Mouse (Mus musculus): Measurements from ENCODE around the gene Gpr87.

The Gpr87 gene

DNA sequence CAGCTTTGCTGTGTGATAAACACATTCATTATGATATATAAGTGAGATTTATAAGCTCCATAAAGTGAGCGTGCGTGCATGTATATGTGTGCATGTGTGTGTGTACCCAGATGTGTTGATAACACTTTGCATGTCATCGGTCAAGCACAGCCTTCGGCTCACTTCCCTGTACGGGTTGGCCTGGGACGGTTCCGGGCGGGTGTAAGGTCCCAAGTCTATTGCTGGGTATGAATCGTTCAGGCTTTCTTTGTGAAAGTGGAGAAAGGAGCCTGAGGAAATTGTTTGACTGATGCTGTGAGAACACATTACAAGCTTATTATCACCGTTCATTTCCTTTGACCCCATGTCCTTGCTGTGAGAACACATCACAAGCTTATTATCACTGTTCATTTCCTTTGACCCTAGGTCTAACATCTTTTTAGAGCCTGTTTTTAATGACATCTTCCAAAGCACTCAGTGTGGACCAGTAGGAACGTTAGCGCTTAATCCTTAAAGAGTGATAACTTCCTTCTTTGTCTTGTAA, 55.9 kb downstream of the Gpr87 start:
- no peak for DNase-seq (ENCODE audit: low read depth)

DNA sequence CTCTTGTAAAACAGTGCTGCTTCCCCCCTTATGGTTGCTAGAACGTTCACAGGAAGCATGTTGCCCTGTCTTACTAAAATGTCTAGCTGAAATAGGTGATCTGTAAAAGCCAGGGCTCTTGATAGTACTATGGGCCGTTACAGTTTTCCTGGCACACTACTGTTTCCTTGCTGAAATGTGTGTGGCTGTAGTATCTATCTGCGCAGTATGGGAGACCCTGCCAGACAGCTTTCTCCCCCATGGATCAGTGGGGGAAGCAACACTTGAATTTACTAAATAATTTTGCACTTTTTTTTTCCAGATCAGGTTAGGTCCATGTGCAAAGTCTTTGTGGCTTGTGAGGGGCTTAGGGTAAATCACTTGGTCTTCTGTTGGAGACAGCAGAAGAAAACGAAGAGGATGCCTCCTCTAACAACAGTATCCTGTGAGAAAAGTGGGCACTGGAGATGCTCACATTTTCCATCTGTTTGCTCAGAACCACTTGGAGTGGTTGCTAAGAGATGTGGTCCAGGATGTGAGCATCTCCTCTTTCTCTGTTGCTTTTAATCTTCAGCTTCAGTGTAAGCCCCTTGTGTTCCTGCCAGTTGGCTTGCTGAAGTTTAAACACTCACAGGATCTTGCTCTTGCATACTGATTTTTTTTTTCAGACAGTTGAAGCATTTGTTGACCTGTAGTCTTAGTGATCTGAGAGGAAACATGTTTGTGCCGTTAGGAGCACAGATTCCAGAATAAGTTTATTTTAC, 58.8 kb downstream of the Gpr87 start:
- DNase-seq (ENCODE audit: low read depth), result no peak

DNA sequence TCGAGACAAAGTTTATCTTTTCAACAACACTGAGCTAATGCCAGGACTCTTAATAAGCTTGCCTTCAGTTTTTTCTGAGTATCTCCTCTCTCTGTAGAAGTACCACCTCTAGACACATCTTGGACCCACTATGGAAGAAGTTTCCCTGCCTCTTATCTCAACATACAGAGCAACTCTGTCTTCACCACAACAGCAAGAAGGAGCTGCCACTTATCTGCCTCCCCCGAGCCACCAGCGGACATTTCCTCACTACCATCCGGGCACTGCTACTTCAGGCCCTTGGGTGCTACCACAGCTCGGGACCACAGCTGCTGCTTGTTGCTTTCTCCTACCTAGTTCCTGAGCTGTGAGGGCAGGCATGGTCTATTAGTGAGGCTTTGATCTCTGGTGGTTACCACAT, 61.7 kb downstream of the Gpr87 start:
- no peak for DNase-seq (ENCODE audit: low read depth)

DNA sequence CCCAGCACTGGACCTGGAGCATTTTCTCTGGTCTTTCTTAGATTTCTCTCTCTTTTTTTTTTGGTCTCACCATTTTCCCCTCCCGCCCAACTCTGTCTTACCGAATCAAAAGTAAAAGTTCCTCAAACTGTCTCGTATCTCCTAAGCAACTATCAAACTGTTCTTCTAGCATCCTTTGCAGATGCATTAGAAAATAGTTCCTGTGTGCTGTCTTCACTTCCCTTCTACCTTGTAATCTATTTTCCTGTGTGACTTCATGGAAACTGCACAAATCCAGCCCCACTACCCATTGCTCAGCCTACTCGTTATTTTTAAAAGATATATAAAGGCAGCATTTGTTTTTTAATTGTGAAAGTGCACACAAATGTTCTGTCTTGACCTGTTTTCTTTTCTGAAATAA, 62.9 kb downstream of the Gpr87 start:
- DNase-seq (ENCODE audit: low read depth), result no peak

DNA sequence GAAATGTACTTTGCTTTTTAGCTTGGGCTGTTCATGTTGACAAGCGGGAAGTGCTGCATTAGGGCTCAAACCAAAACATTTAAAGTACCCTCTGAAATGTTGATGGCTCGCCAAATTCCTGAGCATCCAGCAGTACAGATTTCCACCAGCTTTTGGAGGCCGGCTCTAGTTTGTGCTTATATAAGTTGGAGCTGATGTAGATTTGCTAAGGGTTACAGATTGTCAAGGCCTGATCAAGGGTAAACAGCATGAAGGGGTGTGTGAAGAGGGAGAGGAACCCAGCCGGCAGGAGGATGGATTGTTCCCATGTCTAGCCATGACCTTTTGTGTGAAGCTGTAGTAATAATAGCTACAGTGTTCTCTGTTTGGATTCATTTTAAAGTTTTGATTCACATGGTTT, 63.8 kb downstream of the Gpr87 start:
- no peak for DNase-seq (ENCODE audit: low read depth)

DNA sequence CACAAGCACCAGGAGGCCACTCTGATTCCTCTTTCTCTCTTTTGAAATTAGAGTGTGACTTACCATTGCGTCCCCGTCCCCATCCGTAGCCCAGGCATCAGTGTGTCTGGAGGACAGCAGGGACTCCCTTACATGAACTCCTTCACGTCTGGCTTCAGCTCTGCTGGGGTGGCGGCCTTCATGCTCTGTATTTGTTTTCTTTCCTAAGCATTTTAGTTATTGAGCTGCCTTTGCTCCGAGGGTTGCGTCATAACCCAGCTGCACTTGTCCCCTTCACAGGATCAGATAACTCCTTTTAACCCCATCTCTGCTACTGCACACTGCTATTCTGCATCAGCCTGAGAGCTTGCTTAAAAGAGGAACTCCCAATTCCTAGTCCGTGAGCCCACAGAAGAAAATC, 64.5 kb downstream of the Gpr87 start:
- no peak for DNase-seq (ENCODE audit: low read depth)

DNA sequence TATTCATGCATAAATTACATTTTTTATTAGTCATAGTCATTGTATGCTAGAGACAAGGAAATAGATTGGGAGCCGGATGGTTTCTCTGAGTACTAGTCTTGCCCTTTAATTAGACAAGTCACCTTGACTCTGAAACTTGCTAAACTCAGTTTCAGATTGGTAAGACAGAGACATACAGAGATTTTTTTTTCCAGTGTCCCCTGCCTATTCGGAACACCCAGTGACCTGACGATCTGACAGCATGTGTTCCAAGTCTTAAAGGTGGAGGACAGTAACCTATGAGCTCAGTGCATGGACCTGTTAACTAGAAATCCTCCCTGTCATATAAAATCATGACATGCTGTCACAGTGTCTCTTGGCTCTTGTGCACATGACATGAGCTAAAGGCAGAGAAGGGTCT, 65.4 kb downstream of the Gpr87 start:
- no peak for DNase-seq (ENCODE audit: low read depth)

All from c-Kit-positive CD71-negative TER-119-negative erythroid progenitor cells, embryonic 14.5 days (primary cell).